Mouse (Mus musculus) limb, embryonic 11.5 days (tissue): ENCODE data around the gene Per2. TPM values are rescaled to one million over a fixed set of nuclear protein-coding genes. Genes with fewer than 3 reads are reported as not detected.
A peak's percentile ranks its signal among the peaks of the same experiment; 100 is the strongest.

Experiments used
- ATAC-seq: fragments of 200-750 bp; cut with Nextera tagmentation; 2 replicates; pipeline ENCODE4 v1.8.0; 2017; ENCODE audit warnings: low read depth; ENCODE audit not compliant: insufficient number of reproducible peaks, low FRiP score, low TSS enrichment
- DNase-seq: peaks from one replicate; pipeline ENCODE4 v3.0.0-alpha.2; 2015; ENCODE audit warnings: low spot score
- H3K27ac ChIP-seq: fragments of 300-500 bp; sonication (generic); replicated peaks from 2 replicates; pipeline ENCODE4 v1.5.1; 2014; ENCODE audit warnings: low read depth, mild to moderate bottlenecking, low read length
- H3K27me3 ChIP-seq: fragments of 300-500 bp; sonication (generic); 2 replicates; pipeline ENCODE4 v1.6.1; 2014; ENCODE audit warnings: mild to moderate bottlenecking, low read length, mixed read lengths; ENCODE audit not compliant: control insufficient read depth, insufficient read depth
- H3K36me3 ChIP-seq: fragments of 300-500 bp; sonication (generic); 2 replicates; pipeline ENCODE4 v1.6.1; 2014; ENCODE audit warnings: mild to moderate bottlenecking, low read length, moderate library complexity, mixed read lengths; ENCODE audit not compliant: control insufficient read depth, insufficient read depth
- H3K4me1 ChIP-seq: fragments of 300-500 bp; sonication (generic); 2 replicates; pipeline ENCODE4 v1.6.1; 2014; ENCODE audit warnings: low read length, mixed read lengths; ENCODE audit not compliant: control insufficient read depth, insufficient read depth
- H3K4me2 ChIP-seq: fragments of 300-500 bp; sonication (generic); 2 replicates; pipeline ENCODE4 v1.6.1; 2014; ENCODE audit warnings: low read depth, mild to moderate bottlenecking, moderate library complexity; ENCODE audit not compliant: severe bottlenecking
- H3K4me3 ChIP-seq: fragments of 300-500 bp; sonication (generic); 2 replicates; pipeline ENCODE4 v1.5.1; 2014; ENCODE audit warnings: low read depth, low read length
- H3K9ac ChIP-seq: fragments of 300-500 bp; sonication (generic); 2 replicates; pipeline ENCODE4 v1.6.1; 2014; ENCODE audit warnings: mild to moderate bottlenecking, low read length
- H3K9me3 ChIP-seq: fragments of 300-500 bp; sonication (generic); 2 replicates; pipeline ENCODE4 v1.6.1; 2016; ENCODE audit warnings: low read length; ENCODE audit not compliant: control insufficient read depth
- WGBS: fragments of 180-500 bp; shearing (Covaris S2); extraction: QIAGEN DNeasy Blood & Tissue Kit; methylation state at CpG from one replicate; pipeline ENCODE4 v1.1.7; 2014; 5-methylcytosine and 5-hydroxymethylcytosine counted together
- polyA plus RNA-seq: library from polyadenylated mRNA; unstranded; fragments of >200 nt; fragmentation: Nextera tagmentation; extraction: Ambion mirVana; gene quantifications from 2 replicates; pipeline ENCODE4 v1.2.1, GENCODE M21; 2014

Gene Per2
- 1.4 and 2.1 TPM in 2 replicates for polyA plus RNA-seq

DNA sequence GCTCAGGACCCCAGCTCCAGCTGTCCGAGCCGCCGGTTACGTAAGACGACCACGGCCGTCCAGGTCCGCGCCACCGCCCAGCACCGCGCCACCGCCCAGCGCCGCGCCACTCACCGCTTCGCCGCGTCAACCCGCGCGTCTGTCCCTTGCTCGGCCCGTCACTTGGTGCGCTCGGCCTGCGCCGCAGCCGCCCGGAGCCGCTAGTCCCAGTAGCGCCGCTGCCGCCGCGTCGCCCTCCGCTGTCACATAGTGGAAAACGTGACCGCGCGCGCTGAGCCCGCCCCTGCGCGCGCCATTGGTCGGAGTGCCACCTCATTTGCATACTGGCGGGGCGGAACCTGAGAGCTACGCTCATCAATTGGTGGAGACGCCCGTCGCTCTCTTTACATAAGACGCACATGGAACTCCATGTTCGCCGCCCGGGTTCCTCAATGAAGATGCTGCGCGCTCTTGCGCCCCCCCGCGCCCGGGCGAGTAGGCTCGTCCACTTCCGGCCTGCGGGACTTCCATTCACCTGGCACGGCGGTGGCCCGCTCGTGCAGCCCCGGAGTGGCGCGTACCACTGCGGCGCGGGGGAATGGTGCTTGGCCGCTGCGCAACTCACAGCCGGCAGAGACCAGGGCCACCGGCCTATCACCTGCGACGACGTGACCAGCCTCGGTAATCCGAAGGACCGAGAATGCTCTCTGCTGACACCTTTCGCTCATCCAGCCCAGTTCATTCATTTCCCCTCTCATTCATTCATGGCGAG, at the start of gene Per2:
TSS of gene Per2 (minus strand) at position 266 of the 751 bp plus-strand sequence.
- Histone ChIP-seq H3K27me3 (no peaks in the 10 kb centered on the region), H3K9ac (peak within 1 kb of the TSS; percentile 9), H3K4me1 (peaks cover 10% of the 10 kb centered on the region), H3K27ac (no peak within 1 kb of the TSS), H3K36me3 (no peaks in the 10 kb centered on the region), H3K4me2 (peak within 1 kb of the TSS; percentile 57), H3K9me3 (no peaks in the 10 kb centered on the region), H3K4me3 (peak within 1 kb of the TSS; percentile 41)
- ATAC-seq, result peak; percentile 96
- peak; percentile 100 for DNase-seq
- 0% methylated on average over 87 of the region's 91 CpGs for WGBS

DNA sequence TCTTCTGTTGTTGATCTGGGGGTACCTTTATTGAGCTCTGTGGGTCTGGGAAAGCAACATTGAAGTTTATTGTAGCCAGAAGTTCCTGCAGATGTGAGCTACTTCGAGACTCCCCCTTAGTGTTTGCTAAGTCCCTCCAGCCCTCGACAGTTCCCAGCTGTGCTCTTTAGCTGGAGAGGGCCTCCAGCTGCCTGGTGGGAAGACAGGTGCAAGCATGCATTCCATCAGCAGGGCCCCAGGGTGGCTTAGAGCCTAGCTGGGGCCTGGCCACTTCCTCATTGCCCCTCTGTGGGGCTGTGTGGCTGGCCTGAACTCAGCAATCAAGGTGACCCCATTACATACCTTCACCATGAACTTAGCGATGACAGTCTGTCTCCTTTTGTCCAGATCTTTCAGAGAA, 45.5 kb upstream of the Per2 start:
- no peaks in the 10 kb centered on the region for H3K9me3 ChIP-seq

DNA sequence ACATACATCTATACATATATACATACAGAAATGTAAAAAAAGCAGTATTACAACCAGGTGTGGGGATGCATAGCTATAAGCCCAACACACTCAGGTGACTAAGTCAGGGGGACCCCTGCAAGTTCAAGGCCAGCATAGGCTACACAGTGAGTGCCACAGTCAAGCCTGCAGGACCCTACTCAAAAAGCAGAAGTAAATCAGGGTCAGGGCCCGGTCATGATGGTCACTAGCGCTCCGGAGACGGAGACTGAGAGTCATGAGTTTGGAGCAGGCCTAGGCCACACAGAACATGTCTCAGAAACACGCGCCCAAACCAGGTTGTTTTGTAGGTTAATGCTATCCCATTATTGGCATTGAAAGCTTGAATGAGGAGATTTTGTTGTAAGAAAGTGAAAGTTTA, 39.5 kb upstream of the Per2 start:
- no peak overlapping the region for H3K4me2 ChIP-seq
- peaks cover 6% of the 10 kb centered on the region; the same call in 1 of the 2 replicates for H3K4me1 ChIP-seq
- no peak overlapping the region for H3K27ac ChIP-seq
- peaks cover 3% of the 10 kb centered on the region for H3K36me3 ChIP-seq
- DNase-seq (no peak), ATAC-seq (no peak)
- H3K9ac ChIP-seq, result no peak overlapping the region
- no peak overlapping the region for H3K4me3 ChIP-seq
- H3K27me3 ChIP-seq, result no peaks in the 10 kb centered on the region
- no peaks in the 10 kb centered on the region for H3K9me3 ChIP-seq
- 93% methylated on average over 6 of the region's 6 CpGs for WGBS

More for the DNA sequence above, 45.5 kb upstream of the Per2 start:
- ATAC-seq, result no peak
- 74% methylated on average over 3 of the region's 3 CpGs for WGBS
- no peak overlapping the region for H3K4me2 ChIP-seq
- peaks cover 3% of the 10 kb centered on the region for H3K36me3 ChIP-seq
- H3K27me3 ChIP-seq, result no peaks in the 10 kb centered on the region
- H3K4me3 ChIP-seq, result no peak overlapping the region
- H3K4me1 ChIP-seq, result no peaks in the 10 kb centered on the region
- no peak overlapping the region for H3K9ac ChIP-seq
- no peak for DNase-seq
- no peak overlapping the region for H3K27ac ChIP-seq

DNA sequence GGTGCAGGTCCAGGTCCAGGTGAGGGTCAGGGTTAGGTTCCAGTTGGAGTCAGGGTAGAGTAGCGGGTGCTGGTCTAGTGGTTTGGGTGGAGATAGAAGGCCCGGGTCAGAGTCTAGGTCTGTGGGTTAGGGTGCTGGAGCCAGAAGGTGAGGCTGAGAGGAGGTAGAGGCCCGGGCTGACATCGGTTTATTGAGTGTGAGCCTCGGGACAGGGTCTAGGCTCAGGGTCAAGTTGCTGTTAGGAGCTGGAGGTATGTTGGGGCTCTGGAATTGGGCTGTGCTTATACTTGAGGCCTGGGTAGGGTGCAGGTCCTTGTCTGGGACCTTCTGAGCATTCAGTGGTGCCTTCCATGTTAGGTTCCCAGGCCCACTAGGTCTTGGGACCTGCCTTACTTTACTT, 36.2 kb upstream of the Per2 start:
- DNase-seq (no peak), ATAC-seq (no peak; the same call in 1 of the 2 replicates)
- no peaks in the 10 kb centered on the region for H3K9me3 ChIP-seq
- no peaks in the 10 kb centered on the region for H3K36me3 ChIP-seq
- peak overlapping the region; percentile 58 for H3K4me2 ChIP-seq
- peak overlapping the region; percentile 85 for H3K9ac ChIP-seq
- WGBS, result 45% methylated on average over 5 of the region's 5 CpGs
- no peaks in the 10 kb centered on the region for H3K27me3 ChIP-seq
- peak overlapping the region; percentile 94 for H3K4me3 ChIP-seq
- no peak overlapping the region for H3K27ac ChIP-seq
- peaks cover 6% of the 10 kb centered on the region; the same call in 1 of the 2 replicates for H3K4me1 ChIP-seq

DNA sequence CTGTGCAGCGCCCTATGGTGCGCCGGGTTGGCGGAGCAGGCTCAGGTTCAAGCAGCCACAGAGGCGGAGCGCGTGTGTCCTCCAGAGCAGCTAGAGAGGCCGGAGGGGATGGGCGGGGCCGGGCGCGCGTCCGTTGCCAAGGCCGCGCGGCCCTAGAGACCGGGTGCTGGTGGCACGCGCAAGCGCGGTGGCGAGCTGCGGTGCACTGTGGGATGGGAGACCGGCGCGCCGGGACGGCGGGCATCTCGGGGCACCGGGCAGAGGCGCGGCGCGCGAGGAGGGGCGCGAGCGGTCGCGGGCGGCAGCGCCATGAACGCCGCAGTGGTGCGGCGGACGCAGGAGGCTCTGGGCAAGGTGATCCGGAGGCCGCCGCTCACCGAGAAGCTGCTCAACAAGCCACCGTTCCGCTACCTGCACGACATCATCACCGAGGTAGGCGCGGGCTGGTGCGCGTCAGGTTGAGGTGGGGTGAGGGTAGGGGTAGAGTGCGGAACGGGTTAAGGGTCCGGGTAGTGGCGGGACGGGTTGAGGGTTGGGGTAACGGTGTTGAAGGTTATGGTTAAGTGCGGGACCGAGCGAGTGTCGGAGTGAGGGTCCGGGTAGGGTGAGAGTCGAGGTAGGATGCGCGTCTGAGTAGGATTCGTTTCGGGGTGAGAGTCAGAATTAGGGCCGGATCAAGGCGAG, 35.5 kb upstream of the Per2 start, which contains the start of gene Traf3ip1:
TSS of gene Traf3ip1 (plus strand) at position 191 of the 684 bp plus-strand sequence.
- DNase-seq (peak; percentile 94), ATAC-seq (peak; percentile 92)
- under 1% methylated on average over 75 of the region's 79 CpGs for WGBS
- peak within 1 kb of the TSS; percentile 85 for H3K9ac ChIP-seq
- H3K4me1 ChIP-seq, result peaks cover 6% of the 10 kb centered on the region; the same call in 1 of the 2 replicates
- H3K4me3 ChIP-seq, result peak within 1 kb of the TSS; percentile 94
- no peak within 1 kb of the TSS for H3K27ac ChIP-seq
- H3K36me3 ChIP-seq, result no peaks in the 10 kb centered on the region
- H3K27me3 ChIP-seq, result no peaks in the 10 kb centered on the region
- H3K9me3 ChIP-seq, result no peaks in the 10 kb centered on the region
- peak within 1 kb of the TSS; percentile 58 for H3K4me2 ChIP-seq

DNA sequence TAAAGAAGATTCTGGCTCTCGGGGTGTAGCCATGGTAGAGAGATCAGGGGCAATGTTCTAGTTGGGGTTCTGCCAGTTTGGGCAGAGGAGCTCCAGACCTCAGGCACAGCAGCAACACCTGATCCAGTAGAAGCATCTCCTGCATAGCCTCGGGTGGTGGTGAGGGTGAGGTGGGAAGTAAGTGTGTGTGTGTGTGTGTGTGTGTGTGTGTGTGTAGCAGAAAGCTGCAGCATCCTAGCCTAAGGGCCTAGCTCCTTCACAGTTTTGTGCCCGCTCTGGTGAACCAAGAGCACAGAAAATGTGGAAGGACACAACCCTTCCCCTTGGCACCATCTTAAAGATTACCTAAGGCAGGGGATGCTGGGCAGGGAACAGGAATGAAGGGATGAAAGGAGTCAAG, 34.8 kb upstream of the Per2 start:
- H3K27ac ChIP-seq, result no peak overlapping the region
- no peak for DNase-seq
- no peaks in the 10 kb centered on the region for H3K9me3 ChIP-seq
- 0 out of 2 replicates have a peak overlapping the region, but pooled peaks have one; percentile 94 for H3K4me3 ChIP-seq
- H3K9ac ChIP-seq, result no peak overlapping the region
- no peaks in the 10 kb centered on the region for H3K27me3 ChIP-seq
- H3K4me2 ChIP-seq, result peak overlapping the region; percentile 58
- peaks cover 6% of the 10 kb centered on the region; the same call in 1 of the 2 replicates for H3K4me1 ChIP-seq
- no peak; the same call in 1 of the 2 replicates for ATAC-seq
- 60% methylated on average over 3 of the region's 3 CpGs for WGBS
- no peaks in the 10 kb centered on the region for H3K36me3 ChIP-seq

DNA sequence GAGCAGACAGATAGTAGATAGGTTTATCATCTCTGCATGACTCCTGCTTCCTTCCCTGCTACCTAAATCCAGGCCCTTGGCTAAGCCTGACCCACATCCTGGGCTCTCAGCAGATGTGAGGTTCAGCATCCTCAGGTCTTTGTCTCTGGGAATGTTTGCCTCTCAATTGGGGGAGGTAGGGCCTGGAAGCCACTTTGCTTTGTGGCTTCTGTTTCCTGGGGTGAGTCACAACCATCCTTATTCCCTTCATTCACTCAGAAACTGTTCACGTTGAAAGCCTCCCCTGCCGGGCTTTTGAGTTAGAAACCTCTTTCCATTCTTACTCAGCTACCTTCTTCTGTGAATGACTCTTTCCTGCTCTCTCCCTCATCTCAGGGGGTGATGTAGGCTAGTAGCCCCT, 33.6 kb upstream of the Per2 start:
- no peak overlapping the region for H3K4me3 ChIP-seq
- DNase-seq (no peak), ATAC-seq (no peak)
- H3K4me2 ChIP-seq, result no peak overlapping the region
- H3K9me3 ChIP-seq, result no peaks in the 10 kb centered on the region
- 57% methylated on average over 2 of the region's 2 CpGs for WGBS
- no peaks in the 10 kb centered on the region for H3K27me3 ChIP-seq
- no peak overlapping the region for H3K27ac ChIP-seq
- H3K4me1 ChIP-seq, result peaks cover 6% of the 10 kb centered on the region; the same call in 1 of the 2 replicates
- H3K9ac ChIP-seq, result no peak overlapping the region
- H3K36me3 ChIP-seq, result no peaks in the 10 kb centered on the region

DNA sequence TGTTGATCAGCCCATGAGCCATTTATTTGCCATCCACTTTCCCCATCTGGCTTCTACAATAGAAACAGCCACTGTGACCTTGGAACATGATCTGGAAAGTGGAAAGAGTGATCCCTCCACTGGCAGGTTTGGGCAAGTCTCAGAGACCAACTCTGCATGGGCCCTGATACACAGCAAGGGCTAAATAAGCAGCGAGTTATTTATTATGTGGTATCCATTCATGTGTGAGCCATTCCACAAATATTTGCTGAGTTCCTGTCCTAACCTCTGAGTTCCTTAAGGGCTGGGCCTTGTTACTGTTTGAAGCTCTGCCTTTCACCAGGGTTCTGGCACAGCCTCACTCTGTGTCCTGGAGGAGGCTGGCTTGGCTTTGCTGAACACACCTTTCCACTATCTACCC, 31.2 kb upstream of the Per2 start:
- WGBS, result 65% methylated on average over 1 of the region's 1 CpGs
- H3K4me1 ChIP-seq, result peaks cover 2% of the 10 kb centered on the region; the same call in 1 of the 2 replicates
- no peak overlapping the region for H3K4me3 ChIP-seq
- no peaks in the 10 kb centered on the region for H3K27me3 ChIP-seq
- H3K4me2 ChIP-seq, result no peak overlapping the region
- no peak for ATAC-seq
- H3K36me3 ChIP-seq, result no peaks in the 10 kb centered on the region
- no peaks in the 10 kb centered on the region for H3K9me3 ChIP-seq
- no peak overlapping the region for H3K27ac ChIP-seq
- DNase-seq, result no peak
- no peak overlapping the region for H3K9ac ChIP-seq
